Mouse (Mus musculus) cerebellum, adult (tissue): ENCODE measurements around the gene Gsg1l.
A peak's percentile ranks its signal among the peaks of the same experiment; 100 is the strongest.

ENCODE experiments used
- ATAC-seq: cut with Nextera tagmentation; 2 replicates; pipeline ENCODE4 v1.9.2; 2017; ENCODE audit warnings: mild to moderate bottlenecking, moderate library complexity, mixed read lengths; ENCODE audit not compliant: insufficient number of reproducible peaks, low FRiP score, low TSS enrichment

Gene Gsg1l

DNA sequence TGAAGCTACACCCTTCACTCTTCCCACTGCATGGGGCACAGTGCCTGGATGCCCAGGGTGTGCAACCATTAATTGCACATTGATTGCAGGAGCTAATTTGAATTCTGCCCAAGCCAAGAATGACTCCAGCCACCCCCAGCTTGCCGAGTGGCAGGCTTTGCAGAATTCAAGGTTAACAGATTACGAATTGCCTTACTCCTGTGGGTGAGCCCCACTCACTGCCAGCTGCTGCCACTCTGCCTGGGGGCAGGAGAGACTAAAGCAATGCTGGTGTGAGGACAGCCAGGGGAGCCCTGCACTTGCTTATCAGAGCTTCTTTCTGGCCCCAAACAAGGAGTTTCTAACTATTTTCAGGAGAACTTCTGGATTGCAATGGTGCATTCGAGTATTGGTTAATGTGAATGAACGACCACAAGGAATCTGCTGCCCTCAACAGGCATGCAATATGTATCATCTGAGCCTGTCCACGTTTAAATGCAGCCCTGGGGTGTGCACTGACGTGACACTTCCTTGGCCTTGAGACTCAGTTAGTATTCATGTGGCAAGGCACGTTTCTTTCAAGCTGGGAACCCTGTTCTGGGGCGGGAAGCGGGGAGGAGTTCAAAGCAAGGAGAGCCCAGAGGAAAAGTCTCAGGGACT, 1.2 kb upstream of the Gsg1l start:
- no peak for ATAC-seq

DNA sequence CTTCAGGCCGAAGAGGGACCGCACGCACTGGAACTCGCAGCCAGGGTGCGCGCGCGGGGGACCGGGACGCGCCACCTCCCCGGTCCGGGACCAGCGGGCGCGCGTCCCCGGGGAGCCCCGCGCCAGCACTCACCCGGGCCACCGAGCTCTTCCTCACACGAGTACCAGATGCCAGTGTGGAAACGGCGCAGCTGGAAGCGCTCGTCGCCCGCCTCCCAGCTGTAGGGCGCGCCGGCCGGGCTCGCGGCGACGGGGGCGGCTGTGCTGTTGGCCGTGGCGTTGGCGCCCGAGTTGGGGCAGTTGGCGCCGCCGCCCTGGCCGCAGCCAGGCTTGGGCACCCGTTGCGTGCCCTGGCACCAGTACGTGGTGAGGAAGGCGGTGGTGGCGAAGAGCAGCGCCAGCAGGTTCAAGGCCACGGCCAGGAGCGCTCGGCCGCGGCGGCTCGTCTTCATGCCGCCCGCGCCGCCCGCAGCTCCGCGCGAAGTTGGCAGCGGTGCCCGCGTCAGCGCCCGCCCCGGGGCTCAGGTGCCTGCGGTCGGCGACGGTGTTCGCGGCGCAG, 405 bp downstream of the Gsg1l start:
- ATAC-seq, result peak; percentile 38; the same call in 1 of the 2 replicates

DNA sequence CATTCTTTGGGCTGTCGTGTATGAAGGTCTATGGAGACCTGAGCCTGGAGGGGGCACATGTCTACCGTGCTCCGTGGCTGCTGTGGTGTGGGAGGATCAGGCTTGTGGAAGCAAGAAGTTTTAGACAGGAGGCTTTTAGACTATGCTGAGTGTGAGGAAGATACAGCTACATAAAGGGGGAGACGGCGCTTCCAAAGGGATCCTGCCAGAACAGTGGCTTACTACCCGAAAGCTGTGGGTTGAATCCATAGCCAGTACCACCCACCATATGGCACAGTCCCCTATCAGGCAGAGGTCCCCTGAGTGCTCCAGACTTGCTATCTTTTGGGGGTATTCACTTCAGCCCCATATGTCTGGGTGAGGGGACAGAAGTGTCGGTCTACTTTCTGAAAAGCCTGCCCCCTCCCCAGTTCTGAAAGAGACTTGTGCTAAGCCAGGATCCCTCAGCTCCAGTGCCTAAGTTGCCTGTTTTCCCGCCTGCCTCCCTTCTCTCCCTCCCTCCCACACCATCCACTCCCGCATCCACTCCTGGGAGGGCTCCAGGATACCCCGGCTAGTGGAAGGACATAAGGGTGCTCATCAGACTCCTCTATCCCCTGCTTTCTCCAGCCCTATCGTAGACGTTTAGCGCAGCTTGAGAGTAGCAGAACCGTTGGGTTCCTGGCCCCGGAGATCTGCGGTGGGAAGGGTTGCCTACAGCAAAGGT, 1.1 kb downstream of the Gsg1l start:
- 0 out of 2 replicates have a peak, but pooled peaks have one; percentile 4 for ATAC-seq

DNA sequence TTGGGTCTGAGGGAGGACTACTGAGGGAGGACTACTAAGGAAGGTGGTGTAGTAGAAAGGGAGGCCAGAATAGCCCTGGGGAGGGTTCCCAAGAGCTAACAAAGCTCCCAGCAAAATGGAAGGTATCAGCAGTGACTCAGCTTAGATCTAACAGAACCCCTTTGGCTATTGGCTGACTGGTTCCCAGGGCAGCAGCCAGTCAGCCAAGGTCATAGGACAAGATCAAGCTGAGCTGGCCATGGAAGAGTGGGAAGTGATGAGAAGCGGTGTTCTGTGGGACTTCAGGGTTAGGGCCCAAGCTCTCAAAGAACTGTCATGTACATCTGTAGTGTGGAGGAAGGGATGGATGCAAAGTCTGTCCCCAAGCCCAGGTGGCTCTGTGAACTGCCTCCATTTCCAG, 5.3 kb downstream of the Gsg1l start:
- ATAC-seq, result no peak

DNA sequence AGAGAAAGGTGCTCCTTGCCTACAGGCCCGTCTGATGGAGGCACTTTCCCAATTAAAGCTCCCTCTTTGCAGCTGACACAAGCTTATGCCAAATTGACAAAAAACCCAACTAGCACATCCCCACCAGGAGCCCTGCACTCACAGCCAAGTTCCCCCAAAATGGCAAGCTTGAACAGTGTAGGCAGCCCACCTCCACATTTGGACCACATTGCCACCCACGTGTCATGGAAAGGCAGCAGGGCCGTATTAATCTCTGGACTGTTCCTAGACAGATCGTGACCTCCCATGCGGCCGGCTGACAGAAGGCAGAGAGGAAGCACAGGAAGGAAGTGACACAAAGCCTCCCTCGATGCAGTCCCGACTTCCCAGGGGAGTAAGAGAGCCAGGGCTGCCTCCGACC, 7.2 kb downstream of the Gsg1l start:
- no peak for ATAC-seq

DNA sequence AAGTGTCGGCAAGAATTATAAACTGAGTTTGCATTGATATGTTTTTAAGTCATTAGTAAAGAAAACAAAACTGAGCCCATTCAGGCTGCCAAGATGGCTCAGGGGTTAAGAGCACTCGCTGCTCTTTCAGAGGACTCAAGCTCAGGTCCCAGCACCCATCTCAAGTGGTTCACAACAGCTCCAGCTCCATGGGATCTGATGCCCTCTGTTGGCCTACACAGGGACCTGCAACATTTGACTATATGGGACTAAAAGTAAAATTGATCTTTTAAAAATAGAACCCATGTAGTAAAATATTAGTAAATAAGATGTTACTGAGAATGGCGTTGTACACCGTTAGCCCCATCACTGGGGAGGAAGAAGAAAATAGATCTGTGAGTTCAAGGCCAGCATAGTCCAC, 11.9 kb downstream of the Gsg1l start:
- ATAC-seq, result no peak

DNA sequence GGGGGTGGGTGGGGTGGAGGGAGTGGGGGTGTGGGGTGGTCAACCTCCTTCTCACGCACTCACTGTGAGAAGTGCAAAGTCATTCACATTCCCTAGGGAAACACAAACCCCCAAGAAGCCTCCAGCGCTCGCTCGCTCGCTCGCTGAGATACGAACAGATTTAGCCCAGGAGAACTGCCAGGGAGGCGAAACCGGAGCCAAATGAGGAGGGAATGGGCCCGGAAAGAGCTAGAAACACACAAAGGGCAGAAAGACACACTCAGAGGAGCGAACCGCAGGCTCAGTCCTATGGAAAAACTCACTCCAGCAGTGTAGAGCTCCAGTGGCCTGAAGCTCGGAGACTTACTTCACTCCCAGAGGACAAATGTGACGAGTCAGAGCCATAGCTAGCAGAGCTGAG, 15.4 kb downstream of the Gsg1l start:
- ATAC-seq, result peak; percentile 36; the same call in 1 of the 2 replicates

DNA sequence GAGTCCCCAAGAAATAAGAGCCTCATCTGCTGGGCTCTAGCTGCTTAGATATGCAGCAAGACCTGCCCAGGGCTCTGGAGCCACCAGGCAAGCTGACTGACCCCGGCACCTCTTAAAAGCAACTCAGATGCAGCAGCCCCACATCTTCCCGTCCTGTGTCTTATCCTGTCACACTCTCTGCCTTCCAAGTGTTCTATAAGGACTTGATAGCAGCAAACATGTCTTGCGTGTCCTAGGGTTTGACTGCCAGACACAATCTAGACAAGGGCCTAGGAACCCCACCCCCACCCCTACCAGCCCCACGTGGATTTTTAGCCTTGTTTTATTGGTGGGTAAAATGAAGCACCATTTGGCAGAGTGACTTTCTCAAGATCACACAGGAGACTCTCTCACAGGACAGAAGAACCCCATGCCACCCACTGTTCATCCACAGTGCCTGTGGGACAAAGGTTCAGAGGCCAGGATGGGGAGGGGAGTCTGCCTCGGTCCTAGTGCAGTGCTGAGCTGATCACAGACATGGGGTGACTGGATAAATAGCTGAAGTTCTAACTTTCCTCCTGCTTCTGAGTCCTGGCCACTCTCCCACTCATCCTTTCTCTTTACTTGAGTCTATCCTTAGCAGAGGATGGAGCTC, 16.9 kb downstream of the Gsg1l start:
- no peak for ATAC-seq

DNA sequence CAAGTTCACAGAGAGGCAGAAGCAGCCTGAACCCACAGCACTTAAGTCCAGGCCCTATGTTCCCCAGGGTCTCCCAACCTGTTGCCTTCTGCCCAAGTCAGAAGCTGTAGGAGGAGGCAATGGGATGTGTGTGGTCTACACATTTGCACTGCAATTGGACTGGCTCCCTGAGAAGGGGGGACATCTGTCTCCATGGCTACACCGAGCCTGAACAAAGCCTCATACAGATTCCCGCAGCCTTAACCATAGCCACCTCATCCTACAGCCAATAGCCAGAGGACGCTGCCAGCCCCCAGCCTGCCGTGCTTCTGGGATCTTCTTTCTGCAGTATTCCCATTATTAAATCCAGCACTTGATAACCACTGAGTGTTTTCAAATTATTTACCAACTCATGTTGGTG, 20.0 kb downstream of the Gsg1l start:
- no peak for ATAC-seq

DNA sequence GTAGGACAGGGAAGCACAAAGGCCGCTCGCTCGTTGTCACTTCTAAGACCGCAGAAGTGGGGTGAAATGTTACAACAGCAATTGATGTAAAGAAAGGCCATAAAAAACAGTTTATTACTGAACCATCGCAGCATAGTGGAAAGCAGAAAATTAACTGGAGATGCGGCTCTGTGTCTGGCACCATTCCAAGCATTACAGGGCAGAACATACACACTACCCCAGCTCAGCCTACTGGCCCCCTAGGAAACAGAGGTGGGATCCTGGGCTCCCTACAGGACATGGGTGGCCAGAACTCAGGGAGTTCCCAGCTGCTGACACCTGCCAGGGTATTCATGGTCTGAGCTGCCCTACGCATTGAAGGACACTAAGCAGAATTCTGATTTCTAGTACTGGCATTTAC, 23.3 kb downstream of the Gsg1l start:
- ATAC-seq, result no peak

DNA sequence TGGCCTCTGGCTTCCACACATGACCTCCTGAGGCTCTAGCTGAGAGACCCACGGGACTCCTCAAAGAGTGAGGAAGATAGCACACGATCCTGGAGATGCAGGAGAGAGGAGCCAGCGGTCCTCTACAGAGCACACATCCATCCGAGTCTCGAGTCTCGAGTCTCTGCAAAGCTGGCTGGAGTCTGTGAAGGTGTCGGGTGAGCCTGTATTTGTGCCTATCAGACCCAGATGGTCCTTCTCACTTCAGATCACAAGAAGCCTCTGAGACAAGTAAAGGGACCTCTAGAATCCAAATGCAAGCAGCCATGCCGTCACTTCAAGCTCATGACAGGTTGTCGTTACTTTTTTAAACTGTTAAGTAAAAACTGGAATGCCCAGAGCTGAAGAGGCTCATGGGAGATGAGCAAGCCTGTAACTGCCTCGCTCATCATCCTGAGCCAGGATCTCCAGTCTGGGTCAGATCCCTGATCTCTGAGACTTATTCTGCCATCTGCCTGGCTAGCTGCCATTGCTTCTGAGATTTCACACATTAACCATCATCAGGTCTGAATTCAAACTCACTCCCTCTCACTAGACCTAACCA, 24.8 kb downstream of the Gsg1l start:
- no peak for ATAC-seq

DNA sequence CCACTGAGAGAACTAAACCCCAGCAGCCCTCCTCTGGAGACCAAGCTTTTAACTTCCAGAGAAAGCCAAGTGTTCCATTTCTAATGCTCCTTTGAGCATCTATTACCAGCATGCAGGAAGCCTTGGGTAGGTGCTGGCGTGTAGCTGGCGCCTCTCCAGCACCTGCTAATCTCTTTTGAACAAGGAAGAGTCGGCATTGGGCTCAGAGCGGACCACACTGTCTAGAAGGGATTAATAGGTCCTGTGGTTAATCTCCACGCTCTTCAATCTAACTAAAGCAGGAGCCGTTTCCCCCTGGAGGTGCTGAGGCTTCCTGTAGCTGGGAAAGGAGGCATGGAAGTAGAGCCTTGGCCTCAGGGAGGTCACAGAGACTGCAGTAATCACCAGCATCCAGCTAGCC, 27.6 kb downstream of the Gsg1l start:
- ATAC-seq, result no peak

DNA sequence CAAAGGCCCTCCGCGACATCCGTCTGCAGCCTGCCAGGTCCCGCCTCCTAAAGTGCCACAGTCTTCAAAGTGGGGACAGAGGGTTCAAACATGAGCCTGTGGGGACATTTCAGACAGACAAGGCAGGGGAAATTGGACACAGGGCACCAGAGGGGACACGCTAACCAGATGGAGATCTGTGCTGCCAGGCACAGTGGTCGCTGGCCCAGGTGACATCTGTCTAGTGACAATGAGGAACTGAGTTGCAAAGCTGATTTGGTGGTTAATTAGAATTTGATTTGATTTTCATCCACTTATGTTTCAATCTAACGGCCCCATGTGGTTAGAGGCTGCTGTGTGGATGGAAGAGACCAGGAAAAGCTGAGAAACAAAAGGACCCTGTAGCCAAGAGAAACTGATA, 28.6 kb downstream of the Gsg1l start:
- no peak for ATAC-seq

DNA sequence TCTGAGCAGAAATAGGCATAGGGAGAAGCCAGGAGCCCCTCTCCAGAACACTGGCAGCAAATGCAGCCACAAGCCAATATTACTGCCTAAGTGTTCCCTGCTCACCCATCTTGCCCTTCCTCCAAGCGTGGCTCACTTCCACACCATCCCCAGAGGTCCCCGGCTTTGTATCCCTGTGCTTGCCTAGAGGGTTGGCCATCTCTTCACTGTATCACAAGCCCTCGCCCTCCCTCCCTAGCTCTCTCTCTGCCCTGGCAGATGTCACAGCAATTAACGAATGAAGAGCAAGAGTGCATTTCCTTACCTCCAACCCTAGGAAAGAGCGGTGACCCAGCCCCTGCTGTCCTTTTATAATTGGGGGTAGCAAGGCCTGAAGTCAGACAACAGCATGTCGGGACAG, 30.3 kb downstream of the Gsg1l start:
- no peak for ATAC-seq

DNA sequence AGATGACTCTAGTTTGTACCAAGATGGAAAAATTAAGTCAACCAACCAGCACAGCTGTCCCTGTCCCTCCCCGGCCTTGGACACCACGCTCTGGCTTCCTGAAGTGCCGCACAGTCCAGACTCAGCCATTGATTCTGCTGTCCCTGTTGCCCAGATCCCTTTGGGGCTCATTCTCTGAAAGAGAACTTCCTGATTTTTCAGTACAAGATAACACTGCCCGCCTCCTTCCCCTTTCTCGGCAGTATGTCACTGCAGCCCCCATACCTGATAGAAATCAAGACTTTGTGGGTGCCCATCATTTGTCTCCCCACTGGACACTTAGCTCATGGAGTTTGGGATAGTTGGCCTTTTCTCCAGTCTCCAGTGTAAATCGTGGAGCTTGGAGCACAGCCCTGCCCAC, 37.1 kb downstream of the Gsg1l start:
- no peak for ATAC-seq

DNA sequence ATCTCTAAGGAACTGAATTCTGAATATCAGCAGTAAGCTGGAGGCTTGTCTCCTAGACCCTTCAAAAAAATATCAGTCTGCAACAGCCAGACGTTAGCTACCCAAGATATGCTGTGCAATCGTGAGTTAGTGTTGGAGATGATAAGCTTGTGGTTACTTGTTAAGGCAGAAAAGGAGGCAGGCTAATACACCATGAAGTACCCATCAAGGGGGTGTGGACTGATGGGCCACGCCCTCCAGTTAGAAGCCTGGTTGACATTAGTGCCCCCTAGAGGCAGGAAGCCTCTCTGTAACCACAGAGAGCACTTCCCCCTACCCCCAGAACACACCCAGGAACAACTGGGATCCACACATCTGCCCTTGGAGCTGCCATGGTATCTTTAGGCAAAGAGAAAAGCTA, 39.9 kb downstream of the Gsg1l start:
- ATAC-seq, result no peak

DNA sequence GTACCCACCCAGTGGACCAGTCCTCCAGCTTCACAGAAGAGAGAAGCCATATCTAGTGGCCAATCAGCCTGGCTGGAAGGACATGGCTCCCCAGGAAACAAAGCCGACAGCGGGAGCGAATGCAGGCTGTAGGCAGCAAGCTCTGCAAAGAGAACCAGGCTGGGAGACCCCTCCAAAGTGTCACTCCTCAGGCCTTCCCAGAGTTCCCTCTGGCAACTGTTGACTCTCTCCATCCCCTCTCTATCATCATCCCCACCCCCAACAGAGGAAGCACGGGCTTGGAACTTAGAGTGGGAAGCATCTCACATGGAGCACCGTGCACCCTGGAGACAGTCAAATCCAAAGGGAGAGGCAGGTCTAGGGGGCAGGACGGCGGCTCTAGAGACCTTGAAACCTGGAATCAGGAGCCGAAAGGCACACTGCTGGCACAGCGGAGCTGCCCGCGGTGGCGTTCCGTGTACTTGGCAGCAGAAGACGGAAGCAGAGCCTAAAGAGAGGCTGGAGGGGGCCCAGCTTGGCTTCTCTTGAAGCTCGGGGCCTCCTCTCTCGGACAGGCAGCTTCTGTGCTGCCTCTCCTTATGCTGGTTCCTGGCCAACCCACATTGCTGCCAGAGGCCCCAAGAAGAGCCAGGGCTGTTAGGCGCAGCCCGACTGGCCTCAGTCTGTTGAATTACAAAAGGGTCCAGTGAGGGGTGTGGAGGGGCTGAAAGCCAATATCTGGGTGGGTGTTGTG, 41.3 kb downstream of the Gsg1l start:
- peak; percentile 56; the same call in 1 of the 2 replicates for ATAC-seq

DNA sequence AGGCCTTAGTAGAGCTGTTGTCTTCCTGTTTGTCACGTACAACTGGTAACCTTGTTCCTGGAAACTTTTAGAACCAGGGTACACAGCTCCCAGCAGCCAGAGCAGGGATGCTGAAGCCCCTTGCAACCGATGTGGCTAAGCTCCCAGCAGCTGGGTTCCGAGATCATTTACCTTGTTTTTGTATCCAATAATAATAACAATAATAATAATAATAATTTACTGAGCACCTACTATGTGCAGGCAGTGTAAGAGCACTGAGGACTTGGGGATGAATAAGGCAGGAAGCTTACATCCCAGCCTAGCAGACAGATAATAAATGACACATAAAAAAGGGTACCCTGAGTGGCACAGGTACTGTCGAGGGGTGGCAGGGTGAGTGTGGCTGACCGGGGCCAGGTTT, 42.4 kb downstream of the Gsg1l start:
- ATAC-seq, result no peak

DNA sequence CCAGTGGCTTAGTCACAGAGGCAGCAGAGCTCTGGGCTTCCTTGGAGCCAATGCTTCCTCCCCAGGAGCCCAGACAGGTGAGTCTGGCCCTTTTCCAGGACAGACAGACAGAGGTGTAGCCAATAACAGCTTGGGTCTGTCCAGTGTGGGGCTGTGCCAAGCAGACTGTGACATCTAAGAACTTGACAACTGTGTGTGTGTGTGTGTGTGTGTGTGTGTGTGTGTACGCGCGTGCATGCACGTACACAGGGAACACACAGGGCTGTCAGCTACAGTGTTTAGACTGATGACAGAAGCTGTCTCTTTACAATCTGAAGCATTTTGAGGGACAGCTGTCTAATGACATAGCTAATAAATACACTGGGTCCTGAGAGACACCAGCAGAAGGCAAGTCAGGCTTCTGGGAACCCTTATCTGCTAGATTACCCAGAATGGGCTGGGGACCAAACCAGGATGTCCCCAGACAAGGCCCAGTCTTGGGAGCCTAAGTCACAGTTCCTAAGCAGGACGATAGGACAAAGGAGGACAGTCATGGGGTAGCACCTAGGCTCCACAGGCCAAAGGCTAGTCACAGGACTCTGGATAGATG, 42.9 kb downstream of the Gsg1l start:
- ATAC-seq, result no peak
